Mouse (Mus musculus) lung, postnatal 36 days (tissue): Measurements from ENCODE around the gene Gm14326.
"Not testable (repeated sequence)": the region's sequence is repeated elsewhere in the genome, so short reads cannot be mapped to it uniquely, and the experiment has no call there.

ENCODE experiments used
- DNase-seq: peaks from one replicate; pipeline ENCODE4 v3.0.0; 2022; ENCODE audit warnings: mixed read lengths

The Gm14326 gene

DNA sequence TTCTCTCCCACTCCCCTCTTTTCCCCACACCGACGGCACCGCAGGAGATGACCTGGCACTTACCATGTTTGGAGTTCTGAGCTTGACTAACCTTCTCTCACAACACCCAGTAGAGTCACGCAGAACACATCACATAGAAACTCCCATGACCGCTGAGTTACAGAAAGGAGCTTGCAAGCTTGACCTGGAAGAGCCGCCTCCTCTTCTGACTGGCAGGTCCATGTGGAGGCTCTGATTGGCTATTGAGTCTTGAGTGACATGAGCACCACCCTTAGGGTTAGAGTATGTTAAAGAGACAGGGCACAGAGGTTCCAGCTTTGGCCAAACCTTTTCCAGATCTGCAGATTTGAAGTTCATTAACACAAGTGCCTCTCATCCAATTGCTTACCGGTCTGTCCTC, at the start of gene Gm14326:
TSS of gene Gm14326 (minus strand) at position 153 of the 400 bp plus-strand sequence.
- peak; percentile 97 for DNase-seq

DNA sequence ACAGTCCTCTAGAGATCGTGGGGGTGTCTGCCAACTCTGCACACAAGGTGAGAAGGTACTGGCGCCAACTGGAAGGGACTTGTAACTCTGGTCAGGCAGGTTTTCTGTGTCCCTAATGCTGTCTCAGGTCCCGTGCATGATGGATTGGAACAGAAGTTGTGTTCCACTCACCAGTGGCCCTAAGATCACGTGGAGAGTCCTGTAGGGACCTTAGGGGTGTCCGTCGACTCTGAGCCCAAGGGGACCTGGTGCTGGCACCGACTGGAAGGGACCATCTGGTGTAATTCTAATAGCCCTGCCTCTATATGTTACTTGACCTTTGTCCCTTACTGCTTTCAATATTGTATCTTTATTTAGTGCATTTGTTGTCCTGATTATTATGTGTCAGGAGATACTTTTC, 17.7 kb upstream of the Gm14326 start:
- not testable (repeated sequence) for DNase-seq

DNA sequence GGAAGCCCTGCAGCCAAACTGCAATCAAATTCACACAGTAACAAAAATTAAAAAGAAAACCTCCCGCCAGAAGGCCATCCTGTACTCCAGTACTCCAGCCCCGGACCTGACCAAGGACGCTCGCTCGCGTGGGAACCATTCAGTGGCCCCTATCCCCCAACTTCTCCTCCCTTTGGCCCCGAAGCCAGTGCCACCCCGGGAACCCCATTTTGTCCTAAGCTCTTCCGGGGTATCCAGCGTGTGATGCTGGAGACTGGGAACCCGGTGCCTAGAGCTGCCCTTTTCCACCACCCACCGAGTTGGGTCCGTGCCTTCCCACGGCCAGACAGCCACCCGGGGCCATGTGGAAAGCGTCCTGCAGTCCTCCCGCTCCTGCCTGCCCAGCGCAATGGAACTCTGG, 363 bp downstream of the Gm14326 start:
- peak; percentile 6 for DNase-seq

DNA sequence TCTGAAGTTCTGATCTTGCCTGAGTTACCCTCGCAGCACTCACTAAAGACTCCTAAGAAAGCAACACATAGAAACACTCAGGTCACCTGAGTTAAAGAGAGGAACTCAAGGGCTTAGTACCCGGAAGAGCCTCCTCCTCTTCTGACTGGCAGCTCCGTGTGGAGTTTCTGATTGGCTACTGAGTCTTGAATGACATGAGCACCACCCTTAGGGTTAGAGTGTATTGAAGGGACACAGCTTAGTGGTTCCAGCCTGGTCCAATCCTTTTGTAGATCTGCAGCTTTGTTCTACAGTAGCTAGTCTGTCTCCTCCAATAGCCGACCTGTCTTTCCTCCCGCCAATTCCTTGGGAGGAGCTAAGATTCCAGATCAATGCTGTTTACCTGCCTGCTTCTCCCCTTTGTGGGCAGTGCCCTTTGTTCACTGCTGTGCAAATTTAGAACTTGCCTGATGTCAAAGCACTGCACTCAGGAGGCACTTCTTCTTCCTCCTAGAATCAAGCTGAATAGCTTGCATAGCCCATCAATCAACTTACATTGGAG, 31.5 kb downstream of the Gm14326 start, which contains the start of gene Zfp972:
TSS of gene Zfp972 (minus strand) at position 51 of the 541 bp plus-strand sequence.
- not testable (repeated sequence) for DNase-seq

DNA sequence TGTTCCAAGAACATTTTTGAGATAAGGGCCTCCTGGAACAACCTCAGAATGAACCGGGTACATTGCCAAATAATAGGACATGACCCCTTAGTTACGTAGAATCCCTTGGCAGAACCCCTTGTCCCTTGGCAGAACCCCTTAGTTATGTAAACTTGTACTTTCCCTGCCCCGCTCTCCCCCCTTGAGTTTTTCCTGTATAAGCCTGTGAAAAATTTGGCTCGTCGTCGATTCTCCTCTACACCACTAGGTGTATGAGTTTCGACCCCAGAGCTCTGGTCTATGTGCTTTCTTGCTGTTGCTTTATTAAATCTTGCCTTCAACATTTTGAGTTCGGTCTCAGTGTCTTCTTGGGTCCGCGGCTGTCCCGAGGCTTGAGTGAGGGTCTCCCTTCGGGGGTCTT, 53.8 kb downstream of the Gm14326 start:
- peak; percentile 2 for DNase-seq

DNA sequence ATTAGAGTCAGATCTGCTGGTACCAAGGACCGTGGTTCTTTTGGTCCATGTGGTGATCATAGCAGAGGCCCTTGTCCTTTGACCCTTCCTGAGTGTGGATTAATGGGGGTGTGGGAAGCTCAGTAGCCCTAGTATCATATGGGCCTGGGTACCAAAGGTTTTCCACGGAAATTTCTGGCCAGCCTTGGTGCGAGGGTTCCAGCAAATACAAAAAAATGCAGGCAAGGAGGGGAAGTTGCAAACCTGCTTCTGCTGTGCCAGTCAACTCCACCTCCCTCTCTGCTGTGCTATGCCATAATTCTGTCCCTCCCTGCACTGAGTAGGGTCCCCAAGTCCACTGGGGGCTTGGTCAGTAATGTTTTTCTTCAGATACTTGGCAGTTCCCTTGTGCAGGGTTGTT, 58.9 kb downstream of the Gm14326 start:
- not testable (repeated sequence) for DNase-seq

DNA sequence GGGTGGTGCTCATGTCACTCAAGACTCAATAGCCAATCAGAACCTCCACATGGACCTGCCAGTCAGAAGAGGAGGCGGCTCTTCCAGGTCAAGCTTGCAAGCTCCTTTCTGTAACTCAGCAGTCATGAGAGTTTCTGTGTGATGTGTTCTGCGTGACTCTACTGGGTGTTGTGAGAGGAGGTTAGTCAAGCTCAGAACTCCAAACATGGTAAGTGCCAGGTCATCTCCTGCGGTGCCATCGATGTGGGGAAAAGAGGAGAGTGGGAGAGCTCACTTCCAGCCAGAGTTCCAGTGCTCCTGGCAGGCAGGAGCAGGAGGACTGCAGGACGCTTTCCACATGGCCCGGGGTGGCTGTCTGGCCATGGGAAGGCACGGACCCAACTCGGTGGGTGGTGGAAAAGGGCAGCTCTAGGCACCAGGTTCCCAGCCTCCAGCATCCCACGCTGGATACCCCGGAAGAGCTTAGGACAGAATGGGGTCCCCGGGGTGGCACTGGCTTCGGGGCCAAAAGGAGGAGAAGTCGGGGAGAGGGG, 60.0 kb downstream of the Gm14326 start, which contains the start of gene Gm14327:
TSS of gene Gm14327 (plus strand) at position 51 of the 533 bp plus-strand sequence.
- DNase-seq: not testable (repeated sequence)

DNA sequence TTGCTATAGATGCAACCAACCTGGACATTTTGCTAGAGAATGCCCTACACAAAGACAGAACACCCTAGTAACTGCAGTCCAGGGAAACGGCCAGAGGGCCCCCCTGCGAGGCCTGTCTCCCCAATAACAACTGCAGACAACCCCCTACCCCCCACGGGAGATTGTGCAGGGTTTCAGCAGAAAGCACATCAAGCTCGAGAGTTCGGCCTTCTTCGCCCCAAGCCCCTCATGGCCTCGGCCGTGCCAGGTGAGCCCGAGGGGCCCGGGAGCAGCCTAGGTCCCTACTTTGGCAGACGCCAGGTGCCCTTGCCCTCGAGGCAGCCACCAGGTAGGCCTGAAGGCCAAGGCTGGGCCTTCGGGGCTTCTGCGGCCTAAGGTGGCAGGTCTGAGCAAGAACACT, 69.4 kb downstream of the Gm14326 start:
- DNase-seq: not testable (repeated sequence)
